Comparison of ENCODE assay signal across 8 mouse cellular contexts in the genomic region with DNA sequence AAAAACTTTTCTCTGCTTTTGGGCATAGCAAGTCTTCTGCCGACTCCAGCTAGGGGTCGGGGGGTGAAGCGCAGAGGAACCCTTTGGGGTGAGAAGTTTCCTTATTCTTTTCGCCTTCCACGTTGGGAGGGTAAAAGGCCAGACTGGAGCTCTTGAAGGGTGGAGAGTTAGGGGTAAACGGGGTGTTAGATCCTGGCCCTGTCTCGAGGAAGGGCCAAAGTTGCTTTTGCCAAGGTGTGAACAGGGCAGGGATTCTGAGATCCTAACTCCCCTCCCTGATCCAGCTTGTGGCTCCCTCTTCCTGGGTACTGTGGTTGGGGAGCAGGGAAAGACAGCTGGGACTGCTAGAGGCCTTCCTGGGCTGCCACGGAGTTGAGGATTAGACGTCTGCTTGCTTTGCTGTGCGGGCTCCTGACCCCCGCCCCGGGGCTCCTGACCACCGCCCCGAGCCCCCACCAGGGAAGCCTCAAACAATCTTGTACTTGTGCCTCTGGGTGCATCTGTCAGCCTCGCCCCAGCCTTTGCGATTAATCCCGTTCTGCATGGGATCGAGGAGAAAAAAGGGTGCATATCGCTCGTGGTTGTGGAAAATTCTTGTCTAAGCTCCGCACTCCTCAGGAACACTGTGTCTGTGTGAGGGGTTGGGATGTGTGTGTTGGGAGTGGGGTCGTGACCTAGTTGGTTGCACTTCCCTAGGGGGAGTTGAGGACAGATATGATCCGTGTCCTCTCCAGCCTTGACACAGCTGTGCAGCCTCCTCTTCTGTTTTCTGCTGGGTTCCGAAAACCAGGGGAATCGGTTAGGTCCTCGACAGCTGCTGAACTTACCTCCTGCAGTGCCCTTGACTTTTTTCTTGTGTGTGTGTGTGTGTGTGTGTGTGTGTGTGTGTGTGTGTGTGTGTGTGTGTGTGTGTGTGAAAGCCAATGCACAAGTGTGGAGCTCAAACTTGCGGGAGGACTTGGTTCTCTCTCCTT. TPM values are rescaled to one million over a fixed set of nuclear protein-coding genes. Genes with fewer than 3 reads are reported as not detected.
DNase-seq lines count a peak whose midpoint lies in the region; ATAC-seq and TF ChIP-seq lines count a peak whose summit lies in the region.

No protein-coding gene starts in this region.

- no peak for TF ChIP-seq EP300 in heart, adult 2 months (IDR thresholded peaks at IDR 0.05; ENCODE audit: insufficient read depth, low read depth, low read length)

- peak overlapping the region; percentile 91 for H3K27ac ChIP-seq in heart, adult 2 months
- H3K27ac ChIP-seq in forebrain, embryonic 13.5 days = no peak overlapping the region
- no peak overlapping the region for H3K27ac ChIP-seq in liver, embryonic 13.5 days

- TF ChIP-seq POLR2A in heart, adult 2 months (IDR thresholded peaks at IDR 0.05; ENCODE audit: insufficient read depth, low read depth, low read length) = no peak

- peak overlapping the region; percentile 94 for H3K4me3 ChIP-seq in heart, adult 2 months
- H3K4me3 ChIP-seq in forebrain, embryonic 13.5 days = peak overlapping the region; percentile 58
- peak overlapping the region; percentile 62 for H3K4me3 ChIP-seq in liver, embryonic 13.5 days (replicated peaks)

- no peak for ATAC-seq in forebrain, embryonic 13.5 days
- ATAC-seq in liver, embryonic 13.5 days (ENCODE audit: low read depth) = no peak
- no peak for ATAC-seq in CD4-positive, CD25-positive, alpha-beta regulatory T cell, adult 4 months

- DNase-seq in heart, adult 2 months = no peak
- no peak for DNase-seq in heart, postnatal 4 days
- peak; percentile 44 for DNase-seq in 3134 (ENCODE audit: extremely low read depth, insufficient read length, low spot score)
- DNase-seq in liver, embryonic 13.5 days = no peak
- DNase-seq in embryo, embryonic 11 days = no peak
- DNase-seq in thymus, postnatal 10 days (ENCODE audit: low spot score in 2 of 2) = no peak

- H3K36me3 ChIP-seq in heart, adult 2 months (ENCODE audit: control insufficient read depth, insufficient read depth, low read length) = no peaks in the 10 kb centered on the region
- H3K36me3 ChIP-seq in forebrain, embryonic 13.5 days (ENCODE audit: poor library complexity, severe bottlenecking) = no peaks in the 10 kb centered on the region
- no peaks in the 10 kb centered on the region for H3K36me3 ChIP-seq in liver, embryonic 13.5 days

- peak overlapping the region; percentile 96 for H3K4me2 ChIP-seq in forebrain, embryonic 13.5 days
- peak overlapping the region; percentile 62 for H3K4me2 ChIP-seq in liver, embryonic 13.5 days

- peak overlapping the region; percentile 90 for H3K9ac ChIP-seq in heart, adult 2 months (ENCODE audit: low read depth, low read length)
- H3K9ac ChIP-seq in forebrain, embryonic 13.5 days = 0 out of 2 replicates have a peak overlapping the region, but pooled peaks have one; percentile 68
- peak overlapping the region; percentile 65 for H3K9ac ChIP-seq in liver, embryonic 13.5 days

- intact Hi-C loops in heart, adult 2 months (cut with DNase I) = no loop called here

- no peak for TF ChIP-seq CTCF in heart, adult 2 months (IDR thresholded peaks at IDR 0.05)

- H3K9me3 ChIP-seq in forebrain, embryonic 13.5 days (replicated peaks) = no peaks in the 10 kb centered on the region
- no peaks in the 10 kb centered on the region for H3K9me3 ChIP-seq in liver, embryonic 13.5 days (replicated peaks)

- H3K4me1 ChIP-seq in heart, adult 2 months (ENCODE audit: control insufficient read depth, insufficient read depth, low read length) = peaks cover 2% of the 10 kb centered on the region
- peaks cover 24% of the 10 kb centered on the region for H3K4me1 ChIP-seq in forebrain, embryonic 13.5 days
- peaks cover 37% of the 10 kb centered on the region for H3K4me1 ChIP-seq in liver, embryonic 13.5 days (replicated peaks)

- H3K27me3 ChIP-seq in heart, adult 2 months (ENCODE audit: control insufficient read depth, insufficient read depth, low read length) = no peaks in the 10 kb centered on the region
- peaks cover 57% of the 10 kb centered on the region for H3K27me3 ChIP-seq in forebrain, embryonic 13.5 days
- H3K27me3 ChIP-seq in liver, embryonic 13.5 days = peaks cover 66% of the 10 kb centered on the region

- 35% methylated on average over 27 of the region's 27 CpGs for WGBS in heart, adult 2 months
- WGBS in forebrain, embryonic 13.5 days = 14% methylated on average over 27 of the region's 27 CpGs
- WGBS in liver, embryonic 13.5 days (ENCODE audit: insufficient replicate concordance) = 14% methylated on average over 27 of the region's 27 CpGs

- H3K79me2 ChIP-seq in heart, adult 2 months (replicated peaks; ENCODE audit: control insufficient read depth, insufficient read depth, low read length) = no peaks in the 10 kb centered on the region

RNA-seq across cellular contexts. Expression of gene Epha2, which starts 1.7 kb away (rescaled TPM):
- 1 to 10 TPM; 5.5 to 7.7 TPM for total RNA-seq in heart, adult 2 months (2021)
- 7.0 and 8.7 TPM in 2 replicates for polyA plus RNA-seq in heart, adult 2 months (2012; rRNA removed)
- total RNA-seq in heart, postnatal 4 days (2021) = 10 to 100 TPM; 10.1 to 10.9 TPM
- 1.0 and 1.3 TPM in 2 replicates for polyA plus RNA-seq in forebrain, embryonic 13.5 days (2015; fragmentation: Nextera tagmentation; extraction: Ambion mirVana)
- 0.86 and 1.0 TPM in 2 replicates for polyA plus RNA-seq in liver, embryonic 13.5 days (2015; fragmentation: Nextera tagmentation; extraction: Ambion mirVana)
- under 1 TPM in 1 of 2 experiments, not detected in 1; 0.34 TPM for polyA plus RNA-seq in CD4-positive, CD25-positive, alpha-beta regulatory T cell, adult 4 months (2017; shearing (Covaris generic))
